Comparison of ENCODE assay signal across 39 mouse cellular contexts in genomic region chr5:90807176-90807950, GRCm38 (mm10). TPM values are rescaled to one million over a fixed set of nuclear protein-coding genes. Genes with fewer than 3 reads are reported as not detected.
"Had no signal": no experiment of that assay in that cellular context is flagged by ENCODE, and none has a peak within 500 bp of the region (broad histone marks: within the 10 kb centered on the region; RNA-seq: fewer than 3 reads in every experiment).

No protein-coding gene starts in this region.

- H3K27ac ChIP-seq: heart, adult 2 months; heart, embryonic 13.5 days; heart, embryonic 15.5 days; hindbrain, embryonic 13.5 days; hindbrain, embryonic 15.5 days; hindbrain, postnatal 0 days; layer of hippocampus, adult 2 months; limb, embryonic 13.5 days; liver, embryonic 13.5 days; liver, embryonic 15.5 days had no signal

- H3K27me3 ChIP-seq: heart, embryonic 13.5 days; heart, embryonic 15.5 days; hindbrain, embryonic 13.5 days; hindbrain, embryonic 15.5 days; limb, embryonic 13.5 days; liver, embryonic 13.5 days; liver, embryonic 15.5 days had no signal

- H3K9me3 ChIP-seq: heart, embryonic 13.5 days; heart, embryonic 15.5 days; hindbrain, embryonic 13.5 days; hindbrain, embryonic 15.5 days; limb, embryonic 13.5 days; liver, embryonic 13.5 days; liver, embryonic 15.5 days had no signal

- DNase-seq: gastrocnemius, postnatal 14 days; gastrocnemius, postnatal 36 days; heart, adult 11 months; heart, adult 2 months; heart, postnatal 14 days; heart, postnatal 36 days; kidney, adult 11 months; kidney, adult 2 months; kidney, postnatal 10 days; kidney, postnatal 25 days; kidney, postnatal 4 days; layer of hippocampus, postnatal 36 days; liver; liver, embryonic 13.5 days had no signal

- H3K9ac ChIP-seq: heart, embryonic 13.5 days; heart, embryonic 15.5 days; hindbrain, embryonic 13.5 days; hindbrain, embryonic 15.5 days; limb, embryonic 13.5 days; liver, embryonic 13.5 days; liver, embryonic 15.5 days had no signal

- ATAC-seq: hindbrain, postnatal 0 days; intestine, embryonic 16.5 days had no signal

- H3K36me3 ChIP-seq: heart, embryonic 13.5 days; heart, embryonic 15.5 days; hindbrain, embryonic 13.5 days; hindbrain, embryonic 15.5 days; limb, embryonic 13.5 days; liver, embryonic 13.5 days; liver, embryonic 15.5 days had no signal

- H3K4me3 ChIP-seq: heart, adult 2 months; heart, embryonic 13.5 days; heart, embryonic 15.5 days; hindbrain, embryonic 13.5 days; hindbrain, embryonic 15.5 days; layer of hippocampus, adult 2 months; limb, embryonic 13.5 days; liver, embryonic 13.5 days; liver, embryonic 15.5 days had no signal

- H3K4me2 ChIP-seq: heart, embryonic 11.5 days; heart, embryonic 13.5 days; heart, embryonic 15.5 days; hindbrain, embryonic 13.5 days; hindbrain, embryonic 15.5 days; limb, embryonic 13.5 days; liver, embryonic 11.5 days; liver, embryonic 13.5 days; liver, embryonic 15.5 days had no signal

- H3K4me1 ChIP-seq: heart, embryonic 13.5 days; heart, embryonic 15.5 days; hindbrain, embryonic 13.5 days; hindbrain, embryonic 15.5 days; limb, embryonic 13.5 days; liver, embryonic 13.5 days; liver, embryonic 15.5 days had no signal

RNA-seq across cellular contexts. Expression of gene Cxcl15, which starts 13.0 kb away (rescaled TPM):
- total RNA-seq: gastrocnemius, adult 18-20 months; gastrocnemius, adult 8-10 months; gastrocnemius, postnatal 14 days; gastrocnemius, postnatal 36 days; heart, adult 2 months; heart, postnatal 36 days; hematopoietic stem cell, adult 5-6 weeks; hindbrain, postnatal 0 days; layer of hippocampus, adult 2 months; layer of hippocampus, postnatal 10 days; layer of hippocampus, postnatal 36 days; left cerebral cortex, adult 18-20 months; left cerebral cortex, adult 8-10 months; left cerebral cortex, postnatal 14 days; left cerebral cortex, postnatal 36 days had no signal
- polyA plus RNA-seq: gonadal fat pad, adult 2 months; hindbrain, embryonic 13.5 days; hindbrain, embryonic 15.5 days; hindbrain, postnatal 0 days; kidney, adult 2 months; kidney, embryonic 14.5 days; limb, embryonic 11.5 days; liver, embryonic 11.5 days; liver, embryonic 13.5 days; liver, embryonic 15.5 days had no signal

RNA-seq across cellular contexts. Expression of gene Cxcl3, which starts 21.5 kb away (rescaled TPM):
- total RNA-seq: gastrocnemius, adult 18-20 months; gastrocnemius, adult 8-10 months; gastrocnemius, postnatal 14 days; gastrocnemius, postnatal 36 days; heart, adult 2 months; heart, postnatal 14 days; heart, postnatal 36 days; hematopoietic stem cell, adult 5-6 weeks; hindbrain, postnatal 0 days; layer of hippocampus, adult 2 months; layer of hippocampus, postnatal 10 days; layer of hippocampus, postnatal 36 days; left cerebral cortex, adult 18-20 months; left cerebral cortex, adult 8-10 months; left cerebral cortex, postnatal 14 days; left cerebral cortex, postnatal 36 days had no signal
- polyA plus RNA-seq: heart, adult 2 months; heart, embryonic 11.5 days; heart, embryonic 13.5 days; heart, embryonic 15.5 days; heart, postnatal 0 days; hindbrain, embryonic 13.5 days; intestine, embryonic 14.5 days; intestine, embryonic 16.5 days; kidney, adult 2 months; kidney, embryonic 14.5 days; kidney, embryonic 16.5 days; liver, embryonic 13.5 days; liver, embryonic 15.5 days had no signal

RNA-seq across cellular contexts. Expression of gene Ppbp, which starts 39.0 kb away (rescaled TPM):
- total RNA-seq: layer of hippocampus, postnatal 10 days; layer of hippocampus, postnatal 36 days had no signal

RNA-seq across cellular contexts. Expression of gene Cxcl5, which starts 48.2 kb away (rescaled TPM):
- total RNA-seq: gastrocnemius, adult 18-20 months; gastrocnemius, adult 8-10 months; gastrocnemius, postnatal 14 days; gastrocnemius, postnatal 36 days; hematopoietic stem cell, adult 5-6 weeks; hindbrain, postnatal 0 days; layer of hippocampus, postnatal 36 days had no signal
- polyA plus RNA-seq: heart, embryonic 15.5 days; kidney, adult 2 months; kidney, embryonic 16.5 days had no signal
